Mouse (Mus musculus): ENCODE measurements around the gene Vps35l.

Vps35l gene

GRCm38 (mm10) chr7:118821887-118822556 lies 82.0 kb downstream of the Vps35l start:
- H3K4me3 ChIP-seq (replicated peaks; ENCODE audit: low read length): 0 out of 2 replicates have a peak overlapping the region, but pooled peaks have one; percentile 13
- H3K36me3 ChIP-seq (ENCODE audit: insufficient read depth, low read length): peaks cover 28% of the 10 kb centered on the region
- H3K27me3 ChIP-seq (ENCODE audit: insufficient read depth, low read length): no peaks in the 10 kb centered on the region
- no peaks in the 10 kb centered on the region for H3K9me3 ChIP-seq (ENCODE audit: low read length)
- TF ChIP-seq CTCF (conservative IDR thresholded peaks at IDR 0.05; ENCODE audit: low read length) (no peak), POU5F1 (IDR thresholded peaks at IDR 0.05; ENCODE audit: borderline replicate concordance, low read length) (no peak), NANOG (IDR thresholded peaks at IDR 0.05; ENCODE audit: borderline replicate concordance, low read length) (no peak)
- peaks cover 96% of the 10 kb centered on the region for H3K4me1 ChIP-seq (replicated peaks; ENCODE audit: low read depth, low read length)

- Histone ChIP-seq H3K4me1 (replicated peaks; ENCODE audit: low read depth, low read length) (peaks cover 98% of the 10 kb centered on the region), H3K36me3 (ENCODE audit: insufficient read depth, low read length) (peaks cover 34% of the 10 kb centered on the region), H3K4me3 (replicated peaks; ENCODE audit: low read length) (no peak overlapping the region), H3K9me3 (ENCODE audit: low read length) (no peaks in the 10 kb centered on the region), H3K27me3 (ENCODE audit: insufficient read depth, low read length) (no peaks in the 10 kb centered on the region)
- TF ChIP-seq POU5F1 (IDR thresholded peaks at IDR 0.05; ENCODE audit: borderline replicate concordance, low read length): no peak
- no peak for TF ChIP-seq CTCF (conservative IDR thresholded peaks at IDR 0.05; ENCODE audit: low read length)
- TF ChIP-seq NANOG (IDR thresholded peaks at IDR 0.05; ENCODE audit: borderline replicate concordance, low read length): no peak
These were observed 84.4 kb downstream of the Vps35l start for GRCm38 (mm10) chr7:118824451-118824850.

GRCm38 (mm10) chr7:118827975-118828416 lies 88.0 kb downstream of the Vps35l start:
- peaks cover 38% of the 10 kb centered on the region for H3K36me3 ChIP-seq (ENCODE audit: insufficient read depth, low read length)
- no peak for TF ChIP-seq POU5F1 (IDR thresholded peaks at IDR 0.05; ENCODE audit: borderline replicate concordance, low read length)
- no peaks in the 10 kb centered on the region for H3K9me3 ChIP-seq (ENCODE audit: low read length)
- H3K4me1 ChIP-seq (replicated peaks; ENCODE audit: low read depth, low read length): peaks cover 96% of the 10 kb centered on the region
- peak overlapping the region; percentile 17; the same call in 1 of the 2 replicates for H3K4me3 ChIP-seq (replicated peaks; ENCODE audit: low read length)
- H3K27me3 ChIP-seq (ENCODE audit: insufficient read depth, low read length): no peaks in the 10 kb centered on the region

GRCm38 (mm10) chr7:118837901-118838300 lies 97.9 kb downstream of the Vps35l start:
- H3K36me3 ChIP-seq (ENCODE audit: insufficient read depth, low read length): peaks cover 95% of the 10 kb centered on the region
- no peaks in the 10 kb centered on the region for H3K9me3 ChIP-seq (ENCODE audit: low read length)
- no peak for TF ChIP-seq CTCF (conservative IDR thresholded peaks at IDR 0.05; ENCODE audit: low read length)
- TF ChIP-seq POU5F1 (IDR thresholded peaks at IDR 0.05; ENCODE audit: borderline replicate concordance, low read length): no peak
- TF ChIP-seq NANOG (IDR thresholded peaks at IDR 0.05; ENCODE audit: borderline replicate concordance, low read length): no peak
- no peak overlapping the region for H3K4me3 ChIP-seq (replicated peaks; ENCODE audit: low read length)
- H3K4me1 ChIP-seq (replicated peaks; ENCODE audit: low read depth, low read length): peaks cover 54% of the 10 kb centered on the region
- H3K27me3 ChIP-seq (ENCODE audit: insufficient read depth, low read length): no peaks in the 10 kb centered on the region

GRCm38 (mm10) chr7:118841030-118841745 lies 101.2 kb downstream of the Vps35l start:
- H3K9me3 ChIP-seq (ENCODE audit: low read length): no peaks in the 10 kb centered on the region
- H3K4me1 ChIP-seq (replicated peaks; ENCODE audit: low read depth, low read length): peaks cover 72% of the 10 kb centered on the region
- no peaks in the 10 kb centered on the region for H3K27me3 ChIP-seq (ENCODE audit: insufficient read depth, low read length)
- H3K36me3 ChIP-seq (ENCODE audit: insufficient read depth, low read length): peaks cover 98% of the 10 kb centered on the region
- H3K4me3 ChIP-seq (replicated peaks; ENCODE audit: low read length): no peak overlapping the region
- TF ChIP-seq NANOG (IDR thresholded peaks at IDR 0.05; ENCODE audit: borderline replicate concordance, low read length) (no peak), POU5F1 (IDR thresholded peaks at IDR 0.05; ENCODE audit: borderline replicate concordance, low read length) (no peak), CTCF (conservative IDR thresholded peaks at IDR 0.05; ENCODE audit: low read length) (no peak)

GRCm38 (mm10) chr7:118841796-118842195 lies 101.8 kb downstream of the Vps35l start:
- TF ChIP-seq CTCF (conservative IDR thresholded peaks at IDR 0.05; ENCODE audit: low read length) (no peak), POU5F1 (IDR thresholded peaks at IDR 0.05; ENCODE audit: borderline replicate concordance, low read length) (no peak), NANOG (IDR thresholded peaks at IDR 0.05; ENCODE audit: borderline replicate concordance, low read length) (no peak)
- no peaks in the 10 kb centered on the region for H3K27me3 ChIP-seq (ENCODE audit: insufficient read depth, low read length)
- no peaks in the 10 kb centered on the region for H3K9me3 ChIP-seq (ENCODE audit: low read length)

GRCm38 (mm10) chr7:118842938-118843337 lies 102.9 kb downstream of the Vps35l start:
- H3K36me3 ChIP-seq (ENCODE audit: insufficient read depth, low read length): peaks cover 98% of the 10 kb centered on the region
- no peak for TF ChIP-seq CTCF (conservative IDR thresholded peaks at IDR 0.05; ENCODE audit: low read length)
- TF ChIP-seq NANOG (IDR thresholded peaks at IDR 0.05; ENCODE audit: borderline replicate concordance, low read length): no peak
- no peak for TF ChIP-seq POU5F1 (IDR thresholded peaks at IDR 0.05; ENCODE audit: borderline replicate concordance, low read length)
- no peaks in the 10 kb centered on the region for H3K9me3 ChIP-seq (ENCODE audit: low read length)
- H3K4me1 ChIP-seq (replicated peaks; ENCODE audit: low read depth, low read length): peaks cover 78% of the 10 kb centered on the region
- no peak overlapping the region for H3K4me3 ChIP-seq (replicated peaks; ENCODE audit: low read length)
- no peaks in the 10 kb centered on the region for H3K27me3 ChIP-seq (ENCODE audit: insufficient read depth, low read length)

More at GRCm38 (mm10) chr7:118841796-118842195, 101.8 kb downstream of the Vps35l start:
- Histone ChIP-seq H3K36me3 (ENCODE audit: insufficient read depth, low read length) (peaks cover 98% of the 10 kb centered on the region), H3K4me1 (replicated peaks; ENCODE audit: low read depth, low read length) (peaks cover 71% of the 10 kb centered on the region), H3K4me3 (replicated peaks; ENCODE audit: low read length) (no peak overlapping the region)

GRCm38 (mm10) chr7:118845141-118845540 lies 105.1 kb downstream of the Vps35l start:
- Histone ChIP-seq H3K4me1 (replicated peaks; ENCODE audit: low read depth, low read length) (peaks cover 95% of the 10 kb centered on the region), H3K4me3 (replicated peaks; ENCODE audit: low read length) (no peak overlapping the region), H3K27me3 (ENCODE audit: insufficient read depth, low read length) (no peaks in the 10 kb centered on the region), H3K36me3 (ENCODE audit: insufficient read depth, low read length) (peaks cover 100% of the 10 kb centered on the region), H3K9me3 (ENCODE audit: low read length) (no peaks in the 10 kb centered on the region)
- TF ChIP-seq POU5F1 (IDR thresholded peaks at IDR 0.05; ENCODE audit: borderline replicate concordance, low read length): no peak
- no peak for TF ChIP-seq CTCF (conservative IDR thresholded peaks at IDR 0.05; ENCODE audit: low read length)
- TF ChIP-seq NANOG (IDR thresholded peaks at IDR 0.05; ENCODE audit: borderline replicate concordance, low read length): no peak

Data from E14TG2a.4 (cell line).